Mouse (Mus musculus): ENCODE measurements around the gene Tmem59.

The Tmem59 gene

GRCm38 (mm10) chr4:107243365-107244333 lies 65.5 kb downstream of the Tmem59 start:
- no peak for DNase-seq (ENCODE audit: low spot score in 2 of 2)

- no peak for DNase-seq (ENCODE audit: low spot score in 2 of 2)
These were observed 67.2 kb downstream of the Tmem59 start for GRCm38 (mm10) chr4:107245368-107245767.

- DNase-seq (ENCODE audit: low spot score in 2 of 2) = no peak
These were observed 67.8 kb downstream of the Tmem59 start for GRCm38 (mm10) chr4:107246040-107246439.

GRCm38 (mm10) chr4:107247110-107247509 lies 68.9 kb downstream of the Tmem59 start:
- DNase-seq (ENCODE audit: low spot score in 2 of 2) = no peak

- DNase-seq (ENCODE audit: low spot score in 2 of 2) = no peak
These were observed 69.9 kb downstream of the Tmem59 start for GRCm38 (mm10) chr4:107248061-107248460.

GRCm38 (mm10) chr4:107249471-107249870 lies 71.3 kb downstream of the Tmem59 start:
- no peak for DNase-seq (ENCODE audit: low spot score in 2 of 2)

GRCm38 (mm10) chr4:107250494-107250893 lies 72.3 kb downstream of the Tmem59 start:
- DNase-seq (ENCODE audit: low spot score in 2 of 2) = peak; percentile 15 to 53
